8 mouse cellular contexts compared by ENCODE assay signal in the genomic region with DNA sequence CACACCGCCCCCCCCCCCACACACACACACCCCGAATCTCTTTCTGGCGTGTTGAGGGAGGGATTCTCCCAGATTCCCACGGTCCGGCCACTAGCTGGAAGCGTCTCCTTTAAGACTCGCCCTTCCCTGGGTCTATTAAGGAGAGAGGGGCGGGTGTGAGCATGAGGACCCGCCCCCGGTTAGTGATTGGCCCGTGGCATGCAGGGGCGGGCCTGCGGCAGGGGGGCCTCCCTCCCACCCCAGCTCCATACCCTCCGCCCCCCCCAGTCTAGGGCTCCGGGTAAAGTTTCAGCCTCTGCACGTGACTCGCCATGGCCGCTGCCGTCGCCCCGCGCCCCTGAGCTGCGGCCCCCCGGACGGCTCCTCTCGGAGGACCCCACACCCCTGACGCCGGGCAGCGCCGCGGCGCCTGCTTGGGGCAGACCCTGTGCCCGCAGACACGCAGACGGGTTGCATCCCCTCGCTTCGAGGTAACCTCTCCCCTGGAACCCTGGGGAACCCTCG. TPM values are rescaled to one million over a fixed set of nuclear protein-coding genes. Genes with fewer than 3 reads are reported as not detected.
DNase-seq lines count a peak whose midpoint lies in the region; ATAC-seq lines count a peak whose summit lies in the region.

No protein-coding gene starts in this region.

- ATAC-seq in megakaryocyte-erythroid progenitor cell, adult 5-6 weeks (replicated peaks; ENCODE audit: low FRiP score, low TSS enrichment, poor library complexity, severe bottlenecking) = peak; percentile 65

- DNase-seq in MEL-GATA-1-ER (ENCODE audit: extremely low read depth, low read depth) = peak; percentile 39
- DNase-seq in brain, adult 2 months (ENCODE audit: low read depth, low spot score) = peak; percentile 90
- DNase-seq in fibroblast of lung, adult 2 months (ENCODE audit: low read depth) = peak; percentile 85
- DNase-seq in heart, postnatal 10 days = peak; percentile 92 to 93
- peak; percentile 96 for DNase-seq in kidney, postnatal 36 days
- peak; percentile 67 for DNase-seq in right cerebral cortex, postnatal 25 days
- DNase-seq in urinary bladder, postnatal 4 days (ENCODE audit: low spot score in 2 of 2) = peak; percentile 90 to 91

- intact Hi-C loops in heart, postnatal 10 days (cut with DNase I) = loop anchor here (2.0 kb wide), 1 partner anchor 23 kb away; no protein-coding TSS in a partner anchor

RNA-seq across cellular contexts. Expression of a gene that starts 9.8 kb away (rescaled TPM):
- 10 to 100 TPM; 31.9 to 33.0 TPM for total RNA-seq in heart, postnatal 10 days (2021)
- total RNA-seq in megakaryocyte-erythroid progenitor cell, adult 5-6 weeks (2014; fragmentation: Nextera tagmentation) = 7.8 and 15.9 TPM in 2 replicates
- 2.2 and 3.0 TPM in 2 replicates for total RNA-seq in megakaryocyte-erythroid progenitor cell, adult 5-6 weeks (2017)

RNA-seq across cellular contexts. Expression of a gene that starts 29.9 kb away (rescaled TPM):
- total RNA-seq in heart, postnatal 10 days (2021) = 1 to 10 TPM; 3.3 to 3.6 TPM
- total RNA-seq in megakaryocyte-erythroid progenitor cell, adult 5-6 weeks (2014; fragmentation: Nextera tagmentation) = 85.0 and 101 TPM in 2 replicates
- total RNA-seq in megakaryocyte-erythroid progenitor cell, adult 5-6 weeks (2017) = 67.8 and 78.7 TPM in 2 replicates

RNA-seq across cellular contexts. Expression of a gene that starts 45.4 kb away (rescaled TPM):
- total RNA-seq in heart, postnatal 10 days (2021) = 1 to 10 TPM; 1.3 to 2.0 TPM
- not detected in 2 replicates for total RNA-seq in megakaryocyte-erythroid progenitor cell, adult 5-6 weeks (2014; fragmentation: Nextera tagmentation)
- total RNA-seq in megakaryocyte-erythroid progenitor cell, adult 5-6 weeks (2017) = not detected in 2 replicates

Comparison
In these comparisons a context has a peak if more than half of its experiments do, and no peak if none do; other contexts are left out.
1. Peak in every context shown above with its lines: DNase-seq and ATAC-seq.
2. DNase-seq: peak in every context shown above with its lines; median percentile 96 in kidney, postnatal 36 days; 92 in heart, postnatal 10 days; 90 in urinary bladder, postnatal 4 days; 90 in brain, adult 2 months; 85 in fibroblast of lung, adult 2 months; 67 in right cerebral cortex, postnatal 25 days; 39 in MEL-GATA-1-ER.
3. RNA of a gene that starts 29.9 kb away (total RNA-seq): 67.8 to 101 TPM in megakaryocyte-erythroid progenitor cell, adult 5-6 weeks; 3.3 to 3.6 TPM in heart, postnatal 10 days; every median in the first group is over 10 times any median in the second.